Mouse (Mus musculus) kidney, adult 2 months (tissue): ENCODE results near the gene Opn4.

ENCODE experiments used
- CTCF ChIP-seq: fragments of 200-500 bp; conservative IDR thresholded peaks from 2 replicates; pipeline ENCODE4 v1.5.1; 2011; ENCODE audit warnings: low read depth, mild to moderate bottlenecking, control low read depth, low read length, moderate library complexity, mixed read lengths; ENCODE audit not compliant: insufficient read depth, insufficient read length
- POLR2A ChIP-seq: fragments of 200-500 bp; IDR thresholded peaks from one replicate; pipeline ENCODE4 v1.6.1; 2011; ENCODE audit warnings: low read depth, low read length, control low read depth

DNA sequence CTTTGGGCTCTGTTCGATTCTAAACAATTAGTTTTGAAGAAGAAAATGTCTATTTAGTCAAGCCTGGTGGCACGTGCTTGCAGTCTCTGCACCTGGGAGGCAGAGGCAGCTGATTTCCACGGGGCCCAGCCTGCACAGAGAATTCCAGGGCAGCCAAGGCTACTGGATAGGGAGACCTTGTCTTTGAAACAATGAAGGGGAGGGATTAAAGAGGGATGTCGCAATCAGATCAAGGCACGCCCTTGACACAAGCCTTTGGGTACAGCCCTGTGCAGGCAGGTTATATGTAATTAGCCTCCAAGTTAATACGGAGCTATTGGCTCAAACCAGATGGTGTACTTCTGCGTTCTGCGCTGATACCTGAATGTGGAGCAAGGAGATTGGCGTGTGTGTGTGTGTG, 18.9 kb upstream of the Opn4 start:
- TF ChIP-seq POLR2A (no peak), CTCF (no peak)
